Mouse (Mus musculus): ENCODE measurements around the gene Btaf1.

The Btaf1 gene

DNA sequence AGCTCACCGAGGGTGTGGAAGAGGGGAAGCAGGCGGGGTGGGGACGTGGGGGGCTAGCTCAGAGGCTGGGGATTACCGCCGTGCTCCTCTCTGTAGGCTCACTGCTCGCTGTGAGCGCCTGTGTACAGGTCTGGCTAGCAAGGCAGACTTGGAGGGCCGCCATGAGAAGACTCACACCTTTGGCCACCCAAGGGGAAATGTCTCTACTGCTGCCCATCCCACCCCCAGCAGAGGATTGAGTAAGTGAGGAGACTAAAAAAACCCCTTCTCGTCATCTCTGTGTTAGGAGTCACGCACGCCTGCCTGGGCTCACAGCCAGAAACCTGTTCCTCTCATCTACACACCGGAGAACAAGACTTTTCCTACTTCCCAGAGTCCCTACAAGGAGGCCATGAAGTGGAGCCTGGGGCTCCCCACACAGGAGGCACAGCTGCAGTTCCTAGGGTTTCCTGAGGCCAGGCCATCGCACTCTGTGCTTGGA is 100.0 kb downstream of the Btaf1 start:
- peak; percentile 60 for DNase-seq

DNA sequence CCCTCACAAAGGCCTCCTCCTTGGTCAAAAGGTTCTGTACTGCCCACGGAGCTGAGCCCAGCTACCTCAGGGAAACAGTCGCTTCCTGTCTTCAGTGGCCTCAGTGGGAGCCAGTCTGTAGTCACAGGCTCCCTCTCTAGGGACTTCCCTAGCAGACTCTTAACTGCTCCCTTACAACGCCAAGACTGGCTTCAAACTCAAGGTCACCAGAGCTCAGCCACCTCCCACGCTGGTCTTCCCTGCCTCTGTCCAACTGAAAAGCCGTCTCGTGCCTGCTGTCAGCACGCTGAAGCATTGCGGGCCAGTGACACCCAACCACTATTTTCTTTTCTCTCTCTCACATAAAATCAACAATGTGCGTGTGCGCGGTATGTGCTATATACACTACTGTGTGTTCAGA is 100.5 kb downstream of the Btaf1 start:
- no peak for DNase-seq

DNA sequence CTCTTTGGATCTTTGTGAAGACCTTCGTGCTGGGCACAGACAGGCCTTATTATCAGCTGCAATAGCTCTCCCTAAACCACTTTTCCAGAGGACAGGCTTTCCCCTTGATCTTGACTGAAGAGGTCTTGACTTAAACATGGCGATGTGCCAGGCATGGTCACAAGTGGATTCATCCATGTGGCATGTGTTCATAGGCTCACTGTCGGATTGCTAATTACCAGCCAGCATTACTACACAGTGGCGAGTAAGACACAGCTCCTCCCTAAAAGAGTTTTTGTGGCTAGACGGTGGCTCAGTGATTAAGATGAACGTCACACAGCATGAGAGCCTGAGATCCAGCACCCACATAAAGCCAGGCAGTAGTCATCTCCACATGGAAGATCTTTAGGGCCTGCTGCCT is 103.9 kb downstream of the Btaf1 start:
- no peak for DNase-seq

DNA sequence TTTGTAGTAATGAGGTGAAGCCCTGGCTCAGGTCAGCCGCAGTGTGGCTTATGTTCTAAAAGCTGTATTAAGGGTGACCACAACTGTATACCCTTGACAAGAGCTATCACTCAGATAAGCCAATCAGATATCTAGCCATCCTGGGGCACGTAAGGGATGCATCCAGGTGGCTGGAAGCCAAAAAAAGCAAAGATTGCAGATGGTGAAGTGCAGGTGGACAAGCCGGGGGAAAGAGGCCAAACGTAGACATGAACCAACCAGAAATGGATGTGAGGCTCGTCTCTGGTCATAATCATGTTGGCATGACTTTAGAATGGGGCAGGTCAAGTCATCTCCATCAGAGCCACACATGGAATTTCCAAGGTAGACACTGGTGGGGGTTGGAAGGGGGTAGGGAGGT is 105.6 kb downstream of the Btaf1 start:
- DNase-seq: peak; percentile 69

DNA sequence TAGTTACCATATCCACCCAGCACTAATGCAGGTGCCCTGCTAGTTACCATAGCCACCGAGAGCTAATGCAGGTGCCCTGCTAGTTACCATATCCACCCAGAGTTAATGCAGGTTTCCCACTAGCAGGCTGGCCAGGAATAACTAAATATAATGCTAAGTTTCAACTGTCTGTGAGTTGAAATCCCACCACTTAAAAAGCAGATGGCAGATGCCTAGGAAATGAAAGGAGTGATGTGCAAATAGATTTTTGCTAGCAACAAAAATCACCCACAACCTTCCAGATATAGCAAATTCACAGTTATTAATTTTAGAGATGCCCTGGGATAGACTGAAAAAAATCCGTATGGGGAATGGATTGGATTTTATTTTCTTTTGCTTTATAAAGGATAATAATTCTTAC is 106.5 kb downstream of the Btaf1 start:
- DNase-seq: no peak

DNA sequence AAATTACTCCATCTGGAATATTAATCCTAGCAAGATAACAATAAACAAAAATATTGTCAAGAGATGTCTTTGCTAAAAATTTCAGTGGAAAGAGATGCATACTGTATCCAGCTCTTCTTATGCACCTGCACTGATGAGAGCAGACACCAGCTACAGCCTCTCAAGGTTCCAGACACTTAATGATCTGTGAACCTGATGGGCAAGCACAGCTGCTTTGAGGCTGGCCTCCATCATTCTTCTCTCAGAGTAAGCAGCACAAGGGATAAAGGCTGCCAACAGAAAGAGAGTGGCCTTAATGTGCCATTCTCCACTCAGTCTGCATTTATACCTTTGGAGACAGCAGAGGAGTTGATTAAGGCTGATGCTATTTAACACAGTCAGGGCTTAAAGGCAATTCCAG is 115.0 kb downstream of the Btaf1 start:
- no peak for DNase-seq

DNA sequence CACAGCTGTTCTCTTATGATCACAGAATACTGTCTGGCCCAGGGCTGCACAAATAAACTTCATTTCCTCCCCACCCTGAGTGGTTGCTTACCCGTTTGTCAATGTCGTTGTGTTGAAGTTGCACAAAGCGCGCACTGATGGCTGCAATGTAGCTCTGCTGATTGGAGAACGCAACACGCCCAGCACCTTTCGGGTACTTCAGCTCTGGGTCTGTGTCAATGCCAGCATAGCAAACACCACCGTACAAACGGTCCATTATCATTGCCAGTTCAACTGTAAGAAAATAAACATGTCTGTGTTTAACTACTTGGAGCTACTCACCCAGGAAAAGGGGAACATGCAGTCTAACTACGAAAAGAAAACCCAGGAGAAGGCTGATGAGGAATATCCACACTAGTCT is 118.6 kb downstream of the Btaf1 start:
- DNase-seq: no peak

DNA sequence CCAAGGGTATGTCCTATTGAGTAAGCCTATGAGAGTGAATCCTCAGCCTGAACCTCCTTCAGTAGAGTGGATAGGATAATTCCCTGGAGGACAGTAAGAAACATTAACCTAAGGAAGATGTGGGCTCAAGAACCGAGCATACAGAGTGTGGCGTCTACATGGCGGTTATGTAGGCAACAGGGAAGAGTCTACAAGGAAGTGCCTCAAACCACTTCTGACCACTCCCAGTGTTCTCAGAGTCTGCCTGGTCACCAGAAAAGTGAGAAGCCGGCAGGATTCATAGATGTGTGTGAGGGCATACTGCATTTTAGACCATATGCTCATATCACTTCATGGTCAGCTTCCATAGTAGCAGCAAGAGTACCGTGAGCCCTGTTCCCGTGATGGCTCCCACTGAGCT is 122.6 kb downstream of the Btaf1 start:
- DNase-seq: no peak

DNA sequence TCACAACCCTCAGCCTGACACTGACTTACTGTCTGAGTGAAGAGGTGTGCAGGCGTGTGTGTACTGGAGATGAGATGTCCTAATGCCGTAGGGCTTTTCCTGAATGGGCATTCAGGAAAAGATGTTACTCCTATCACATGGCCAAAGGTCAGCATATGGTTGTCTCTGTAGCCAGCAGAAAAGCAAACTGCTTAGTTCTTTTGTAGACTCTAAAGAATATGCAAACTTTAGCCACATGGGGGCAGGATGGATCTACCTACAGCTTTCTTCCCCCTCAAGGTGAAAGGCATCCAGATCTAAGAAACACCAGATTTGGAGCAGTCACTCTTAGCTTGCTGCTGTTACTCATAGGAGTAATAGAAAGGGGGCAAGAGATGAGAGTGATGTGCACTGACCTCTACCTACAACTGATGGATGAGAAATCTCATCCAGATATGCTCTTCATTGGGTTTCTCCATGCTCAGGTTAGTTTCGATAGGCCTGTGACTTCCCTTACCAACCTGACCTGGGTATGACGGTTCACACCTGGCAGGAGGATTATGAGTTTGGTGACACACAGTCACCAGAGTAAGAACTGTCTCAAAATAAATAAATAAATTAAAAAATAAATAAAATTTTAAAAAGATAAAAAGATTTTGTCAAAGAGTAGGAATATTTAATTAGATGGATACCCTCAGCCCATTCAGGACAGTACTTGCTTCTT is 124.9 kb downstream of the Btaf1 start:
- DNase-seq: peak; percentile 80

DNA sequence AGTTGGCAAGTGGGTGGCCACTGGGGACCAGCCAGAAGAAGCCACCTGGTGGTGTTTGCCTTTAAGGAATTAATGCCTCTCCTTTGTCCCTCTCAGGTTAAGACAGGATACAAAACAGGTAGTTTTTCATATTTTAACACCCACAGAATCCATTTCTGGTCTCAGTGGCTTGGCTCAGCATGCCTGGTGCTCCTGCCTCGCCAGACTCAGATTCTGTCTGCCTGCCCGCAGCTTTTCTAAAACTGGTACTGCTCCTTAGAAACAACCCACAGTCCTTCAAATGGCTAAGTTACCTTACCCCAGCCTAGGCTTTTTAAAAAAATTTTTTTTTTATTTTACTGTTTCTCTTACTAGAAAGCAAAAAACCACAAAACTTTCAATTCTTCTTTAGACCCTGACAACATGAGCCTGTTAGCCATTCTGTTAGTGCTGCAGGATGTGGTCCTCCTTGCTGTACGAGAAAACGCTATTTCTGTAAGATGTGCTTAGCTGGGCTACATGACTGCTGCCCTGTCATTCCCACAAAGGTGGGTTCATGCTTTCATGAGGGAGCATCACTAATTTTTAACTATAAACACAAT is 130.2 kb downstream of the Btaf1 start:
- no peak for DNase-seq

DNA sequence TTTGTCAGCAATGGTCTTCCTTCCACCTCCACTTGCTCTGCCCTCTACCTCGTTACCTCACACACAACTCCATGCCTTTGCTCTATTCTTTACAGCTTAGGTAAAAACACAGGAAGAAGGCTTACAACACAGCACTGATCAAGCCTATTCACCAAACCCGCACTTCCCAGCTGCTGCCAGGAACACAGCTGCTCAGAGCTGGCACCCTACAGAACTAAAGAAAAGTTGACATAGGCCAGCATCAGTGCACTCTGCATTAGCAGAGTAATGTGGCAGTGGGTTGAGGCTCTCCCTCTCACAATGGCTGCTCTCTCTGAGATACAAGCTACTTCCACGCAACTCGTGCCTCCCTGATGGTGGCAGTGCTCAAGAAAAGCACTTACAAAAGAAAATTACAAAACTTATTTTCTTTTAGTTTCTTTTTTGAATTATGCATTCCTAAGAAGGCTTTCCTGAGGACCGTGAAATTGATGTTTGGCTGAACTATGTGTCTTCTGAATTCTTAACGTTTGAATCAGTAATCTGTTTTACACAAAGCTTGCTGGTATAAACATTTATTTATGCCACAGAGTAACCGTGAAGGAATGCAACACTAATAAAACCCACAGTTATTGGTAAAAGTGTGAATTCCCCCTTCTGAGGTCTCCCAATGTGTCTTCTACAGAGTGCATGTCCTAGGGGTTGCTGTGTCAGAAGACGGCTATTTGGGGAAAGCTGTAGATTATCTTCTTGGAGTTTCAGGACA is 131.5 kb downstream of the Btaf1 start:
- DNase-seq: no peak

DNA sequence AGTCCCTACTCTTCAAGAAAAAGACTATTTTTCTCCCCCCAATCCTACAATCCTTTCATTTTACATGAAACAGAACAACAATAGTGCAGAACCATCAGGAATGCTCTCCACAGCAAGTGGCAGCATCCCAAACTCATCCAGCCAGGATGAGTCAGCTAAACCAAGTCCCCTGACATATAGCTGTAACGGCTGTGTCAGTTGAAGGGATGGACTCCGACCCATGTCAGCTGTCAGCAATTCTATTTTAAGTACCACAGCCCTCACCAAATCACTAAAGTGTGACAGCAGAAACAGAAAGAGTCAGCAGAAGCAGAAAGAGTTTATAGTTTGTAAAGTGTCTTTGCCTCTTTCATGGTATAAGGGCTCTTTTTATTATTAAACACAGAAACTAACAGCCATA is 133.7 kb downstream of the Btaf1 start:
- DNase-seq: peak; percentile 50

DNA sequence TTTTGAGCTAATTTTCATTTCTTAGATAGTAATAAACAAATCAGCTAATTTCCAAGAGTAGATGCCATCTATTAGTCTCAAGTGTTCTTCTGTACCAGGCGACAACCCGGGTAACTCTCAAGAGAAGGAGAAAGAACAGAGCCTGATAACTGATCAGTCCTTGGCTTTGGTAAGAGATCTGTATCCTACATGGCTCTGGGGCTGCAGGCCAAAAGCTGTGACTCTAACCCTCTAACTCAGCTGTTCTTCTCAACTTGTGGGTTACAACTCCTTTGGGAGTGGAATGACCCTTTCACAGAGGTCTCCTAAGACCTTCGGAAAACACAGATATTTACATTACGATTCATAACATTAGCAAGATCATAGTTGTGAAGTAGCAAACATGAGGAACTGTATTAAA is 134.2 kb downstream of the Btaf1 start:
- no peak for DNase-seq

Measured in cerebellum, adult 9-11 months (tissue).